Mouse (Mus musculus): Measurements from ENCODE around the gene Cplx3.
A peak's percentile ranks its signal among the peaks of the same experiment; 100 is the strongest.

The Cplx3 gene

DNA sequence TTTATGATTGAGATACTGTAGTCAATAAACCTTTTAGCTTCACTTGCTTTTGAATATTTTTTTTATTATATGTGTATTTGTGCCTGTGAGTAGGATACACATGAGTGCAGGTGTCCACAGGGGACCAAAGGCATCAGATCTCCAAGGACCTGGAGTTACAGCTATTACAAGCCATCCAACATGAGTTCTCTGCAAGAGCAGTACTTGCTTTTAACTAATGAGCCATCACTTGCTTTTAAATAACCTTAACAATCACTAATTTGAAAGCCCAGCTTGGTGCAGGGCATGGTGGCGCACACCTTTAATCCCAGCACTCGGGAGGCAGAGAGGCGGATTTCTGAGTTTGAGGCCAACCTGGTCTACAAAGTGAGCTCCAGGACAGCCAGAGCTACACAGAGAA is 51.3 kb downstream of the Cplx3 start:
- no peak for DNase-seq

- DNase-seq, result no peak
Observed at GRCm38 (mm10) chr9:57553119-57553518, 53.0 kb downstream of the Cplx3 start.

GRCm38 (mm10) chr9:57552139-57552887 is 53.8 kb downstream of the Cplx3 start, which contains the start of gene Mpi:
TSS of gene Mpi (minus strand) at chr9:57552763.
- DNase-seq, result peak; percentile 96

DNA sequence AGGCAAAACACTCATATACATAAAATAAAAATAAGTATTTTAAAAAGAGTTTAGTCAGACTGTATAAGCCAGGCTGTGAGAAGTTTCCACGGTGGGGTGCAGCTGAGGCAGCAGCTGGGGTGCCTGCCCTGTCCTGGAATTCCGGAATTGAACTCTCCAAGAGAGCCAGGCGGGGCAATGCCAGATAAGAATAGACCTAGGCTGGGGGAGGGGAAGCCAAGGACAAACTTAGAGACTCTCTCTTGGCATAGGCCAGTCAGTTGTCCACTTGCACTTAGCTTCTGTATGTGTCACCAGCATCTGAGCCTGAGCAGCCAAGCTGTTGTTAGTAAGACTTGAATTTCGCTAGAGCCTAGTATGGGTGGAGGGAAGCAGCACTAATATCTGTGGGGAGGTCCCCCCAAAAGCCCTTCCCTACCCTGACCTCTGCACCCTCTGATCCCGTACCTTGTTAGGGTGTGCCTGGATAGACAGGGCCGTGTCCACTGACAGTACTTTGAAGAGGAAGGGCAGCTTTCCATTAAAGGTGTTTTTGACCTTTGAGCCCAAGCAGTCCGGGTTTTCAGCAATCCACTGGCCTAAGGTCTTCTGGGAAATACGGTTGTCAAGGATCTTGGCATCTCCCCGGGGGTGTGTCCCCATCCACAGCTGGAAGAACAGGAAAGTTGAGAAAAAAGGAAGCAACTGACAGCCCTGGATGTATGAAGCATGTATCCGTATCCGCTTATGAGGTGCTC is 55.8 kb downstream of the Cplx3 start:
- peak; percentile 97 for DNase-seq
